Mouse (Mus musculus) neural tube, embryonic 10.5 days (tissue): ENCODE measurements around the gene Ppcs.
A peak's percentile ranks its signal among the peaks of the same experiment; 100 is the strongest.

Experiments
- DNase-seq: peaks from one replicate; pipeline ENCODE4 v3.0.0-alpha.2; 2017; ENCODE audit warnings: low spot score; ENCODE audit errors: extremely low spot score

Ppcs gene

DNA sequence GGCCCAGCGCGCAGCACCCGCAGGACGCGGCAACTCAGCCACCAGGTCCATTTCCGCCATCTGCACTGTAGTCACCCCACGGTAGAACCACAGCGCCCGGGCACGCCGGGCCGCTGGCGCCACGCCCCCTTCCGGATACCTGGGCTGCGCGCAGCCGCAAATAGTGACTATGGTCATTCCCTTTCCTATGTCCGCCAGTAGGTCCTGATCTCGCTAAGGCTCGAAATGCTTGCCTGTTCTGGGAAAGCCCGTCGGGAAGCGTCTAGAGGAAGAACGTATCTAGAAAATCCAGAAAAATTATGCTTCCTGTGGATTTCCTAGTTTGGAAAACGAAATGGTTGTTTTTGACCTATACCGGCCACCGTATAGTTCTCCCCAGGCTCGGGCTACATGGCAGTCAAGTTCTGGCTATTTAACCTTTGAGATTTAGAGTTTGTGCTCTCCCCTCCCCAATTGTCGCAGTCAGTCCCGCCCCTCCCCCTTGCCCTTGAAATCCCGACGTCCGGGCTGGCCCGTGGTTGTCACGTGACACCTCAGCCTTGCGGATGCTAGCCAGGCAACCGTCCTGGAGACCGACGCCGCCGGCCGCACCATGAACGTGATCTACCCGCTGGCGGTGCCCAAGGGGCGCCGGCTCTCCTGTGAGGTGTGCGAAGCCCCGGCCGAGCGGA, at the start of gene Ppcs, which contains the start of gene Zmynd12:
Gene Ppcs, minus strand, starts transcription at position 127 of the 671 bp plus-strand sequence.
Gene Zmynd12, plus strand, starts transcription at position 521 of the 671 bp plus-strand sequence.
- peak; percentile 91 for DNase-seq

DNA sequence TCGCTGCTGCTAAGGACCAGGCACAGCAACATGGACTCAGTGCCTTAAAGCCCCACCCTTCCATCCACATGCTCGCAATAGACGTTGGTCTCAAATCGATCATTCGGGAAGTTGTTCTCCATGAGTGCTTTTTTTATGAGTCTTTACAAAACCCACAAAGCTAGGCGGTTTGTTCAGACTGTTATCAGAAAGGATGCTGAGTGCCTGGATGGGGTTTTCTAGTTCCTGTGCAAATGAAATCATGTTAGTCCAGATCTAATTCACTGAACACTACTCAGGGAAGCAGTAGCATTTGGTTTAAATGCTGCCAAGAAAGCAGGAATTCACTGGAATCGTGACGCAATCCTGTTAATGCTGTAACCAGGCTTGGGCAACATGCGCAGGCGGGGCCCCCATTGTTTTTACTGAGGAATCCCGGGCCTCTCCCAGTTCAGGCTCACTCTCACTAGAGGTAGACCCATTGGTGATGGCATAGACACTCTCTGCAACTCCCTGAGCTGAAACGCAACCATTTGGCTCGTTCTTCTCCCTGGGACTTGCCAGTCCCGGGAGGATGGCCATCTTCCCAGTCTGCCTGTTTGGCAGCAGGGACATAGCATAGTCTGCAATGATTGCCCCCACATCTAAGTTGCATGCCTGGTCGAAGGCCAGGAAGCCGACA, 45.6 kb upstream of the Ppcs start:
- DNase-seq = no peak

DNA sequence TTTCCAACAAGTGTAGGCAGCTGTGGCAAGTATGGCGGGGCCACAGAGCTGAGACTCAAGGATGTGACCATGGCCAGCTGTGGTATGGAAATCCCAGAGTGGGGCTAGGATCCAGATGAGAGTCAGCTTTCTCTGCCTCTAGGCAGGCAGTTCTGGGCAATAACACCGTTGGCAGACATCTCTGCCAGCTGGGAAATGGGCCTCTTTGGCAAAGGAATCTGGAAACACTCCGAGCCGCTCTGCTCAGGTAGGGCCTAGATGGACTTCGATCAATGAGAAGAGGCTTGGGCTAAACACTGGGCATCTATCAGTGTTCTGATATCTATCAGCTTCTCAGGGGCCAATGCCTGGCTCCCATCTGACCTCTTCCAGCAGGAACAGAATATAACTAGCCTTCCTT, 43.6 kb upstream of the Ppcs start:
- no peak for DNase-seq

DNA sequence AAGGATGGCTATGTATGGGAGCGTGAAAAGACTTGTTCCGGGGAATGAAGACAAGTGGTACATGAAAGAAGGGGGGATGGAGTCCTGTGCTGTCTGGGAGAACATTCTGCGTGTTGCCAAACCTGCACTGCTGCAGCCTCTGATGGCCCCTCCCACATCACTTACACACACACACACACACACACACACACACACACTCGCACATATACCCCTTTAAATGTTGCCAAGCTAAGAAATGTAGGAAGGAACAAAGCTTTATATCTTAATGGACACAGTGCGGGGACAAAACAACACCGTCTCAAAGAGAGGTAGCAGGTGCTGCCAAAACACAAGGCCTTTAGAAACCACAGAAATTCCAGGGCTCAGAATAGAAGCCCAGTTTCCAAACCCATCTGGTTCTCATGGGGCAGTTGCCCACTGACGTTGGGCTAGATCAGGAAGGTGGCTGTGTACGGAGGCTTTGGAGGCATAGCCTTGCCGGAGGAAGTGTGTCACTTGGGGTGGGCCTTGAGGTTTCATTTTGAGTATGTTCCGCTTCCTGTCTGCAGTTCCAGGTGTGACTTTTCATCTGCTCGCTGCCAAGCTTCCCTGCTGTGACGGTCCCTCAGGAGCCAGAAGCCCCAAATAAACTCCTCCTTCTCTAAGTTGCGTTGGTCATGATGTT, 41.7 kb upstream of the Ppcs start:
- no peak for DNase-seq

DNA sequence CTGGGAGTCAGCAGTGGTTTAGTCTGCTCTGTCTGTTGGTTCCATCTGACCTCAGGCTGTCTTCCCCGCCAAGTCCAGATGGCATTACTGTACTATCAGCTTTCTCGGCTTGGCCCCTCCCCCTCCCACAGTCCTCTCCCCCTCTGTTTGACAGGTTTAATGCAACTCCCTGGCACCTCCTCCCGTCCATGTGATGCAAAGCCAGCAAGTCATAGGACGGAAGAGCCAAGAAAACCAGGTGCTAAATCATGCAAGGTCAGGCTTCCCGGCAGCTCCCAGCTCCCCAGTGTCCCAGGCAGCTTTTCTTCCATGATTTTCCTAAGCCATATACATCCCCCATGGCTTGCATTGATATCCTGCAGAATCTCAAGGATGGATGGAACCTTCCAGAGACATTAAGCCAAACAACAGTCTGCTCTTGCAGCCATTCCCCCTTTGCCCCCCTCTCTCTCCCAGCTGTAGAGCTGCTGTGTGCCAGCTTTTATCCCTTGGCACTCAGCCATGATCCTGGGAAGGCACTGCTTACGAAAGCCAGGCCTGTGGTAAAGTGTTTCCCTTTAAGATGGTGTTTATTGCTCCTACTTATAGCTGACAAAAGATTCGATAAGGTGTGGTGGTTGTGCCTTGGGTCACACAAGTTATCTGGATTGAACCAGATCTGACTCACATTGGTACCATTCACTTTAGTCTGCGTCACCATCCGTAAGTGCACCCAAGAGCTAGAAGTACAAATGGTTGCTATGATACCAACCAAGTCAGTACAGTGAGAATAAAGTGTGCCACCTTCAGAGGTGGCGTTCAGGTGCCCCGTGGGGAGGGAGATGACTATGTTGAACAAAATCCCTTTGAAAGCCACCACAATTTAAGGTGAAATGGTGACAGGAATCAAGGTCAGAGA, 40.9 kb upstream of the Ppcs start:
- no peak for DNase-seq

DNA sequence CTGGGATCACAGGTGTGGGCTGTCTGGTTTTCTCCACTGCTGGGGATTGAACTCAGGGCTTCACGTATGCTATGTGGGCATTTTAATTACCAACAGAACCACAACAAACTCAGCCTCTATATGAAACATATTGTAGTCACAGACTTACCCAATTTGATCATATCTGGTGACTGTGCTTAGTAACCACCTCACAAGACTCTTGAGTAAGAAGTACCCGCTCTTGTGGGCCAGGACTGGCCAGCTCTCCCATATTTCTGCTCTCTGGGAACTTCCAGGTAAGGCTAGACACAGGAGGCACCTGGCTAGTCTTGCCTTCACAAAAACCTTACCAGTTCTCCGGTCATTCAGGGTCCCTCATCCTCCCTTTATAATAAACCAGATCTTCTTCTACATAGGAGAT, 40.2 kb upstream of the Ppcs start:
- DNase-seq = no peak

DNA sequence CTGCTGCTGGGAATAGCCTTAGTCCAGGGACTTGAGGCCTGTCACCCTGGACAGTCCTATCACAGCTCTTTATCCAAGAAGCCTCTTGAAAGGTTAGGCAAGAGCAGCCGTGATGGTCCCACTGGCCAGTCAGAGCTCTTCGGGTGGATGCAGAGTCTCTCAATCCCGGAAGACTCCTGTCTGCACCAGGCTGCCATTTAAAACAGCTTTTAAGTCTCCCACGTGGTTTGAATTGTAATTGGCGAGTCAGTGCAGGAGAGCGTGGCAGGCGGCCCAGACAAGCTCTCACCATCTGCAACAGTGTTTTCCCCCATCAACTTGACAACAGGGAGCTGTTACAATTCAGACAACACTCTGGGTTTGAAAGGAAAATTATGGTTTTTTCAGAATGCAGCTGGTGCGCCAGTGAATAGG, 38.5 kb upstream of the Ppcs start:
- no peak for DNase-seq

DNA sequence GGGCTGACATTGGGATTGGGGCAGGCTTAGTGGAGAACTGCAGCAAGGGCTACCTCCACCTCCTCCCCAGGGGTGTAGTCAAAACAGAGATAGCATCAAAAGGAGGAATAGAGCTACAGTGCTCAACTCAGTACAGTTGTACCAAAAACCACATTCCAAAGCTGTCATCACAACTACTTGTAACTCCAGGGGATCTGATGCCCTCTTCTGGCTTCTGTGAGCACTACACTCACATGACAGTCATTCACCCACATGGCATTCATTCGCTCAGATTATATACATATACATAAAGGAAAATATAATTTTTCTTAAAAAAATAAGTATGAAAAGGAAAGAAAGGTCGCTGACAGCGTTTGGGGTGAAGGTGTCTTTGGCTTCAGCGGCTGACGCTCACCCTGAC, 38.1 kb upstream of the Ppcs start:
- no peak for DNase-seq

DNA sequence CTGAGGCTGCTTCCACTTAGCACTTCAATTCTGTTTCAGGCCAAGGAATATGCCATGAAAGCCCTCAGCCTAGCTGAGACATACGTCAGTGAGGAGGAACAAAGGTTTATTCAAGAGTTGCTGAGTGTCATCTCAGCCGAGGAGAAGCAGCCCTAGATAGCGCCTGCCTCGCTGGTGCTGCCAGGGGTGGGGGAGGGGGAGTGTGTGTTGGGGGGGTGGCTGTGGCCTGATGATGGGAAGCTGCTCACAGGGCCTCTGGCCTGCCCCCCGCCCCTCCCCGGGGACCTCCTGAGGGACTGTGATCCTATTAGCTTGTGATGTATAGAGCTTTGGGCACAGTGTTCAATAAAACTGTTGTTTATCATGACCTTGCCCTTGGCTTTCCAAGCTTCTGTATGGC, 31.3 kb upstream of the Ppcs start:
- no peak for DNase-seq

DNA sequence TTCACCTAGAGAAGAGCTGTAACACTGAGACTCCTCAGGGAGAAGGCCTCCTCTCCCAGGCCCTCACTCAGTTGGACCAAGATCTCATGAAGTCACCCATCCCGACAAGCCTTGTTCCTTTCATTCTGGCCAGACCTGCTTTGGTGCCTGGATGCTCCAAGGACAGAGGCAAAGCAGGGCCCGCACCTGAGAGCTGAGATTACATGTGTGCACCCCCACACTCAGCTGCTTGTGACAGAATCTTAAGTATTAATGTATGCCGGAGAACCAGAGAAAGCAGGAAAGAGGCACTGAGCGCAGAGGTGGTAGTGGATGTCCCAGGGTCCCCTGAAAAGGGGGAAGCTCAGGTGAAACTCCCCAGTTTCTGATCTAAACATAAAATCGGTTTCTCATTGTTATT, 30.9 kb upstream of the Ppcs start:
- DNase-seq = no peak

DNA sequence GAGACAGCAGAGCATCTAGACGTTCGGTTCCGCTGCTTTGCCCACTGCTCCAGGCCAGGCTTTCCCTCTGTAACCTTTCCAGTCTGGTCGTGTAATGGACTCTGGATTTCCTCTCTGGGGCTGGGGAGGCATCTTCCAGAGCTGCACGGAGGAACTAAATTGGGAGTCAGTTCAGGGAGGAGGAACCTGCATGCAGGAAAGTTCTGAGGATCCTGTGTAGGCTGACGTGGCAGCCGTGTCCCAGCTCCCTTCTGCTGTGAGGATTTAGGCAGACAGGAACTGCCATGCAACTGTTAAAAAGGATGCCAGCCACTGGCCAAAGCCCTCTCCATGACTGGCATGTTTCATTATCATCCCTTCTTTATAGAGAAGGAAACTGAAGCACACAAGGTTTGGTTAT, 28.2 kb upstream of the Ppcs start:
- DNase-seq = no peak

DNA sequence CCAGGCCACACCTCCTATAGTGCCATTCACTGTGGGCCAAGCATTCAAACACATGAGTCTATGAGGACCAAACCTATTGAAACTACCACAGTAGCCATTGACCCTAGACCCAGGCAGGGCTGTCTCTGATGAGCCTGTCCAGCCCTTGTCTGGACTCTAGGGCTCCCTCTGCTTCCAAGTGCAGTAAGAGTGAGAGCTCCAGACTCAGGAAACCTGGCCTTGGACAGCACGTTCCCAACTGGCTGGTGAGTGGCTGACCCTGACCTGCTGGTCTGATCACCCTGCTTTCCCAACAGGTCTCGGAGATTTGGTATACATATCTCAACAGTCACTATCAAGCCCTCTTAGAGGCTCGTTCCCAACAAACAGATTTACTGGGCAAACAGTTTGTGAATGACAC, 25.6 kb upstream of the Ppcs start:
- no peak for DNase-seq

DNA sequence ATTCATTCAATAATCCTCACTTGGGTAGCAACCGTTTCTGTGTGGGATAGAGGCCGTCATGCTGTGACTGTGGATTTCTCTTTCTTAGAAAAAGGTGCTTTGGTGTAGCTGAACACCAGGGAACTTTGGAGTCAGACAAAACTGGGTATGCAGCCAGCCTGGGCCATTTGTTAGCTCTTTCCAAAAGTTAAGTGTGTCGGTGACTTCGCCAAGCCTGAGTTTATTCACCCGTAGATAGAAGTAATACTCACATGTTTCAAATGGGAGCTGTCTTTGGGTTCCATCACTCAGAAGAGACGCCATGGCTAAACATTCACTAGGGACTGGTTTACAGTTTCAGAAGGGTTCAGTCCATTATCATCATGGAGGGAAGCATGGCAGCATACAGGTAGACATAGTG, 25.0 kb upstream of the Ppcs start:
- no peak for DNase-seq

DNA sequence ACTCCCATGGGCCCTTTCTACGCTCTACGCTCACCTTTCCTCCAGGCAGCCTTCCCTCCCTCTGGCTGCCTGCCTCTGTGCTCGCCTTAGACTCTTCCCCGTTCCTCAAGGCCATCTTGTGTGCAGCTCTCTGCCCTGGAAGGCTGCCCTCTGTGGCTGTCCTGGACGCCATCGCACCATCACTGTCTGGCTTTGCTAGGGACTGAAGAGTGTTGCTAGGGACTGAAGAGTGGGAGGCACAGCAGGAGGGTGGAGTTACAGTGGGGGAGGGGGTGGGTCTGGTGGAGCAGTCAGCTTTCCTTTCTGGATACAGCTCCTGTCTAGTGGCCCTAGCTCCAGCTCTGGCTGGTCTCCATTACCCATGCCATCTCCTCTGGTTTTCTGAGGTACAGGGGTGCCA, 20.3 kb upstream of the Ppcs start:
- no peak for DNase-seq

DNA sequence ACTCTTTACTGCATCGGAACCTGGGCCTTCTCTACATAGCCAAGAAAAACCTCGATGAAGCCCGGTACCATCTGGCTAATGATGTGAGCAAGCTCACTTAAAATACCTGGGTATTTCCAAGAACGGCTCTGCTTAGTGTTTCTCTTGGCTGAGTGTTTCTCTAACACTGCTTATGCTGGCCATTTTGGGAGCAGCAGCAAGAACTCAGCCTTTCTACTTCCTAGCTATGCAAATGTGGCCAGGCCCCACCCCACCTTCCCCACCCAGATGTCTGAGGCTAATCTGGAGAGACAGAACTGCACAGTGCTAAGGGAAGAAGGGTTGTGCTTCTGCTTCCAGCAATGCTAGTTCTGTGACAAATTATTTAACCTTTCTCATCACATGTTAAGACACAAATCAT, 19.6 kb upstream of the Ppcs start:
- no peak for DNase-seq

DNA sequence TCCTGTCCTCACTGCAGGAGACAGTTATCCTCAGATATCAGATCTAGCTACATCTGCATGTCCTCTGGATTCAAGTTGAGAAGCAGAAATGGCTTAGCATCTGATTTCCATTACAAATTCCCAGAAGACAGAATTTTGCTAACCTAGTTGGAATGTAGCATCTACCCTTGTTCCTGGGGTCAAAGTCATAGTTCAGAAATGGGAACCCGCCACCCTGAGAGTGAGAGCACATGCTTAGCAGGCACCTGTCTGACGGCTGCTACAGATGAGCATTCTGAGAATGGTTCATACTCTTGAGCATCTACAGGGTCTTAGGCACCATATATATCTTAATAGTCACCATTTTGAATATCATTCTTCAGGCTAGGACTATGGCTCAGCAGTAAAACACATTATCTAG, 15.7 kb upstream of the Ppcs start:
- no peak for DNase-seq

DNA sequence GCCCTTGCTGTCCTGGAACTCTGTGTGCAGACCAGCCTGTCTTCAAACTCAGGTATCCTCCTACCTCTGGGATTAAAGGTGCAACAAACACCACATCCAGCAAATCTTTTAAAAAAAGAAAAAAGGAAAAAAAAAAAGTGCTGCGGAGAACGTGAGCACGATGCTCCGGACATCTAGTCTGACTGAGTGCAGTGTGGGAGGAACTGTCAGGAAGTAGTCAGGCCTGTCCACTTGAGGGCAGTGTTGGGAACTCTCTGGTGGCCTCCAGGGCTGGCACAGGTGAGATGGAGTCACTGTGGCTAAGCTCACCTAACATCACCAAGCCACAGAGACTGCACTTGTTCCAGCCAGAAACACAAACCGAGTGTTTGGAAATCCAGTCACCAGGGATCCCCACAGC, 8.5 kb upstream of the Ppcs start:
- DNase-seq = no peak

DNA sequence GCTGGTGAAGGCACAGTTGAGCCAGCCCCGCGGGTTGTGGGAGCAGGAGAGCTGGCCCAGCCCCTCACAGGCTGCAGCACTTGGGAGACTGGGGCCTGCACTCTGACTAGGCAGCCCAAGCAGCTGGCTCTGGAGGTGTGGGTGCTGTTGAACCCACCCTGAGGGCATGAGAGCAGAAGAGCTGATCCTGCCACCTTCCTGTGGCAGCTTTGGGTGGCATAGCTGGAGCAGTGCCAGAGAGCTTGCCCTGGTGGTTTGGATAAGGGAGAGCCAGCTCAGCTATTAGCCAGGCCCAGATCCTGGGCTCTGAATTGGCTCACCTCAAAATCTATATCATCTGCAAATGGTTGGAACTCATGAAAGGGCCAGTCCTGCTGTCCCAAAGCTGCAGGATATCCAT, 5.5 kb upstream of the Ppcs start:
- DNase-seq = no peak

DNA sequence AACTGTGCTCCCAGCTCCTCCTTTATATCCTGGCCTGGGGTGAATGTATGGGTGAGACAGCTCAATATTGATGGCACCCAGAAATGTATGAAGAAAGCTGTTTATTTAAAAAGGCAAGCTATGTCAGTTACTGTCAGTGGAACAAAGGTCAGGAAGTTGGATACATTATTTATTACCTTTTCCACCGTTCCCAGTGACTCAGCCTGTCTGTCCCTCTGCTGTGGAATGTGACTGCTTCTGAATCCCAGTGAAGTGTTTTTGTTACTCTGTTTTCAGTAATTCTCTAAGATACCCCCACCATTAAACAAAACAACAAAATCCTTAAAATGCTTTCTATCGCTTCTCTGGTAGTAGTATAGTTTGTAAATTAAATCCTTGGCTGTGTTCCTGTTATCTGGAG, 3.4 kb upstream of the Ppcs start:
- no peak for DNase-seq

DNA sequence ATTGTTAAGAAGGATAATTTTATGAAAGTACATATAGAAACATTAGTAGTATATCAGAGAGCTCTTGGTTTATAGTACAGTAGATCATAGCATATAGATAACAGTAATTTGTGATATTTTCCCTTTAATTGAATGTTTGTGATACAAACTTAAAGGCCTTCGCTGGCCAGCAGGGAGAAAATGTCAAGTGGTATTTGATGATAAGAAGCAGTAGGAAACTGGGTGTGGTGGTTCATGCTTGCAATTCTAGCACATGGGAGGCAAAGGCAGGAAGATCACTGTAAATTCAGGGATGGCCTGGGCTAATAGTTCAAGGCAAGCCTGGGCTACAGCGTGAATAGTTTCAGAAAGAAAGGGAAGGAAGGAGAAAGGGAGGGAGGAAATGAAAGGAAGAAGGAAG, 2.9 kb upstream of the Ppcs start:
- DNase-seq = no peak

DNA sequence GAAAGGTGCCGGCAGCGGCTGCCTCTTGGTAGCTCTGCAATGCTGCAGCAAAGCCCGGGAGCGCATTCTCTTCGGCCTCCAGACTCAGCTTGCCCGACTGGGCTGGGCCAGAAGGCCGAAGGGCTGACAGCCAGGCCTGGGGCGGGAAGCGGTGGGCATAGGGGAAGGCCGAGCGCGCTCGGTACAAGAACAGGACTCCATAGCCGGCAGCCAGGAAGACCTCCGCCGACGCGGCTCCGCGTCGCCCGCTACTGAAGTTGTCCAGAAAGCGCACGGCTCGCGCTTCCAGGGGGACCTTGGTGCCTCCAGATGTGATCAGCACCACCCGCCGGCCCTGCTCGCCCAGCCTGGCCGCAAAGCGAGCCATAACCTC, 313 bp downstream of the Ppcs start:
- DNase-seq = no peak

DNA sequence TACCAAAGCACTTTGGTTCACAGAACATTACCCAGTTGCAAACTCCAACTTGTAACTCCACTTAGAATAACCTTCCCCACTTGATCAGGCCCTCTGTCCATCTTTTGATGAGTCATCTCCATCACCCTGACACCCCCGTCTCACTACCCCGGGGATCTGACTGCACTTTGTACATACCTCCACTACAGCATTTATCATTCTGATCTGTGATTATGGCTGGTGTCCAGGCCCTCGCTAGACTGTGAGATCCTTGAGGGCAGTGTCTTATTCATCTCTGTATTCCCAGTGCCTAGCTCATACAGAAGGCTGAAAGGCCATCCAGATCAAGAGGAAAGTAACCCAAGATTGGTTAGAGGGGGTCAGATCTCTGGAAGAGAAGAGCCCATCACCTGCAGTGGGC, 1.0 kb downstream of the Ppcs start:
- no peak for DNase-seq
